Mouse (Mus musculus) midbrain, embryonic 13.5 days (tissue): ENCODE measurements around the gene Havcr1. TPM values are rescaled to one million over a fixed set of nuclear protein-coding genes. Genes with fewer than 3 reads are reported as not detected.

ENCODE experiments used
- polyA plus RNA-seq: library from polyadenylated mRNA; unstranded; fragments of >200 nt; fragmentation: Nextera tagmentation; extraction: Ambion mirVana; gene quantifications from 2 replicates; pipeline ENCODE4 v1.2.1, GENCODE M21; 2015

Havcr1 gene
- polyA plus RNA-seq, 1 experiment from 2014 or later, result not detected

Other genes starting within 250 kb of the Havcr1 start
- not detected in 2 replicates for gene Gm12169, start 210.9 kb upstream of the Havcr1 start, polyA plus RNA-seq
- not detected in 2 replicates for gene BC053393, start 163.5 kb upstream of the Havcr1 start, polyA plus RNA-seq
- gene Dppa1, start 105.8 kb upstream of the Havcr1 start, polyA plus RNA-seq, result not detected in 2 replicates
- 0.11 TPM in 1 of 2 replicates, not detected in the other for gene Timd2, start 28.0 kb upstream of the Havcr1 start, polyA plus RNA-seq
- 0.09 and 0.19 TPM in 2 replicates for gene Timd4, start 75.7 kb downstream of the Havcr1 start, polyA plus RNA-seq